Mouse (Mus musculus) forebrain, embryonic 10.5 days (tissue): ENCODE results near the gene Il5ra. TPM values are rescaled to one million over a fixed set of nuclear protein-coding genes. Genes with fewer than 3 reads are reported as not detected.

Experiments
- DNase-seq: peaks from one replicate; pipeline ENCODE4 v3.0.0-alpha.2; 2017; ENCODE audit warnings: low spot score; ENCODE audit errors: extremely low spot score
- H3K27ac ChIP-seq: fragments of 300-500 bp; sonication (generic); 2 replicates; pipeline ENCODE4 v1.5.1; 2016; ENCODE audit warnings: mild to moderate bottlenecking
- H3K27me3 ChIP-seq: fragments of 300-500 bp; sonication (generic); 2 replicates; pipeline ENCODE4 v1.6.1; 2016; ENCODE audit warnings: mild to moderate bottlenecking; ENCODE audit not compliant: poor library complexity, severe bottlenecking
- H3K36me3 ChIP-seq: fragments of 300-500 bp; sonication (generic); replicated peaks from 2 replicates; pipeline ENCODE4 v1.6.1; 2016; ENCODE audit warnings: mild to moderate bottlenecking, moderate library complexity
- H3K4me1 ChIP-seq: fragments of 300-500 bp; sonication (generic); 2 replicates; pipeline ENCODE4 v1.6.1; 2016
- H3K4me3 ChIP-seq: fragments of 300-500 bp; sonication (generic); 2 replicates; pipeline ENCODE4 v1.5.1; 2016; ENCODE audit warnings: mild to moderate bottlenecking, moderate library complexity
- H3K9me3 ChIP-seq: fragments of 300-500 bp; sonication (generic); 2 replicates; pipeline ENCODE4 v1.6.1; 2016; ENCODE audit warnings: mild to moderate bottlenecking, moderate library complexity
- WGBS: fragments of 180-500 bp; shearing (Covaris S2); methylation state at CpG from one replicate; pipeline ENCODE4 v1.1.7; 2016; 5-methylcytosine and 5-hydroxymethylcytosine counted together
- polyA plus RNA-seq: library from polyadenylated mRNA; unstranded; fragments of >200 nt; fragmentation: Nextera tagmentation; extraction: Ambion mirVana; gene quantifications from 2 replicates; pipeline ENCODE4 v1.2.1, GENCODE M21; 2016

Il5ra gene
- polyA plus RNA-seq, 1 experiment from 2014 or later: not detected

GRCm38 (mm10) chr6:106726078-106726477 is 22.8 kb downstream of the Il5ra start:
- Histone ChIP-seq H3K27ac (no peak overlapping the region), H3K4me1 (no peaks in the 10 kb centered on the region), H3K27me3 (peaks cover 35% of the 10 kb centered on the region), H3K36me3 (no peaks in the 10 kb centered on the region), H3K4me3 (no peak overlapping the region), H3K9me3 (no peaks in the 10 kb centered on the region)
- DNase-seq: no peak
- 79% methylated on average over 6 of the region's 6 CpGs for WGBS

GRCm38 (mm10) chr6:106725642-106726041 is 23.2 kb downstream of the Il5ra start:
- 90% methylated on average over 4 of the region's 4 CpGs for WGBS
- Histone ChIP-seq H3K9me3 (no peaks in the 10 kb centered on the region), H3K36me3 (no peaks in the 10 kb centered on the region), H3K27me3 (peaks cover 39% of the 10 kb centered on the region), H3K4me3 (no peak overlapping the region), H3K4me1 (no peaks in the 10 kb centered on the region), H3K27ac (no peak overlapping the region)
- no peak for DNase-seq

- Histone ChIP-seq H3K36me3 (no peaks in the 10 kb centered on the region), H3K4me1 (no peaks in the 10 kb centered on the region), H3K27me3 (no peaks in the 10 kb centered on the region), H3K9me3 (no peaks in the 10 kb centered on the region), H3K4me3 (no peak overlapping the region), H3K27ac (no peak overlapping the region)
- DNase-seq: no peak
- 67% methylated on average over 3 of the region's 3 CpGs for WGBS
Measured at GRCm38 (mm10) chr6:106705506-106706035, 43.3 kb downstream of the Il5ra start.

GRCm38 (mm10) chr6:106701931-106702330 is 46.9 kb downstream of the Il5ra start:
- H3K36me3 ChIP-seq: no peaks in the 10 kb centered on the region
- no peaks in the 10 kb centered on the region for H3K9me3 ChIP-seq
- WGBS: 81% methylated on average over 3 of the region's 3 CpGs
- no peak overlapping the region for H3K27ac ChIP-seq
- no peak for DNase-seq
- no peak overlapping the region for H3K4me3 ChIP-seq
- no peaks in the 10 kb centered on the region for H3K27me3 ChIP-seq
- no peaks in the 10 kb centered on the region for H3K4me1 ChIP-seq

- no peaks in the 10 kb centered on the region for H3K9me3 ChIP-seq
- WGBS: 87% methylated on average over 8 of the region's 8 CpGs
- H3K27me3 ChIP-seq: no peaks in the 10 kb centered on the region
- H3K4me1 ChIP-seq: peaks cover 4% of the 10 kb centered on the region
- DNase-seq: no peak
- no peaks in the 10 kb centered on the region for H3K36me3 ChIP-seq
- H3K27ac ChIP-seq: no peak overlapping the region
- no peak overlapping the region for H3K4me3 ChIP-seq
Measured at GRCm38 (mm10) chr6:106675581-106675980, 73.3 kb downstream of the Il5ra start.

GRCm38 (mm10) chr6:106663780-106664651 is 84.8 kb downstream of the Il5ra start:
- Histone ChIP-seq H3K4me1 (0 out of 2 replicates have a peak, but pooled peaks cover 3% of the 10 kb centered on the region), H3K27me3 (no peaks in the 10 kb centered on the region), H3K36me3 (no peaks in the 10 kb centered on the region), H3K9me3 (no peaks in the 10 kb centered on the region), H3K27ac (no peak overlapping the region), H3K4me3 (no peak overlapping the region)
- 32% methylated on average over 6 of the region's 6 CpGs for WGBS
- DNase-seq: peak; percentile 39

Other genes with a start within 250 kb of the Il5ra start
- gene Trnt1, start 20.1 kb upstream of the Il5ra start, polyA plus RNA-seq: 74.8 and 79.1 TPM in 2 replicates
- gene Crbn, start 51.0 kb upstream of the Il5ra start, polyA plus RNA-seq: 40.8 and 43.3 TPM in 2 replicates